8 mouse cellular contexts compared by ENCODE assay signal in the genomic region with DNA sequence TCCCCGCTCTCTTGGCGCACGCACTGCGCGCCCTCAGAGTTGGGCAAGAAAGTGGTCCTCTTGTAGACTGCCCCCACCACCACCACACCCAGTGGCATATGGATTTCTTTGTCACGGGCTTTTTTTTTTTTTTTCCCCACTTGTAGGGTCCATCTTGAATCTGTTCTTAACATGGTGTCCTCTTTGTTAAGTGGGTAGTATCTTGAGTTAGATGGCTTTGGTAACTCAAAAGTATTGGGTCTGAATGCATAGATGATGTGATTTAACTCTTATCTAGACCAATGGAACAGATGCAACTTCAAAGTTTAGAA. TPM values are rescaled to one million over a fixed set of nuclear protein-coding genes. Genes with fewer than 3 reads are reported as not detected.
A peak's percentile ranks its signal among the peaks of the same experiment; 100 is the strongest.
DNase-seq lines count a peak whose midpoint lies in the region; ATAC-seq and TF ChIP-seq lines count a peak whose summit lies in the region.

No protein-coding gene starts in this region.

- H3K9me3 ChIP-seq in intestine, embryonic 16.5 days (ENCODE audit: control insufficient read depth, low read length): peaks cover 5% of the 10 kb centered on the region; the same call in 1 of the 2 replicates
- H3K9me3 ChIP-seq in neural tube, embryonic 15.5 days (replicated peaks): no peaks in the 10 kb centered on the region

- no peak for ATAC-seq in intestine, embryonic 16.5 days
- ATAC-seq in neural tube, embryonic 15.5 days (ENCODE audit: low FRiP score): no peak
- ATAC-seq in frontal cortex, adult (ENCODE audit: low TSS enrichment): no peak

- H3K9ac ChIP-seq in liver, adult 2 months (ENCODE audit: low read depth, low read length): peak overlapping the region; percentile 69
- peak overlapping the region; percentile 87 for H3K9ac ChIP-seq in intestine, embryonic 16.5 days (ENCODE audit: low read depth, low read length)
- H3K9ac ChIP-seq in neural tube, embryonic 15.5 days (replicated peaks): peak overlapping the region; percentile 63

- no peak for TF ChIP-seq CTCF in liver, adult 2 months (IDR thresholded peaks at IDR 0.05; ENCODE audit: low read depth, low read length)

- no peak overlapping the region for H3K27ac ChIP-seq in liver, adult 2 months (replicated peaks; ENCODE audit: insufficient read depth, low read depth, low read length)
- H3K27ac ChIP-seq in intestine, embryonic 16.5 days (ENCODE audit: low read length): peak overlapping the region; percentile 92; the same call in 1 of the 2 replicates
- peak overlapping the region; percentile 97 for H3K27ac ChIP-seq in neural tube, embryonic 15.5 days (replicated peaks)

- H3K4me2 ChIP-seq in intestine, embryonic 16.5 days (ENCODE audit: low read depth, low read length): peak overlapping the region; percentile 54
- peak overlapping the region; percentile 78 for H3K4me2 ChIP-seq in neural tube, embryonic 15.5 days

- WGBS in liver, adult 2 months: 2% methylated on average over 6 of the region's 6 CpGs
- WGBS in intestine, embryonic 16.5 days: 4% methylated on average over 6 of the region's 6 CpGs
- 2% methylated on average over 6 of the region's 6 CpGs for WGBS in neural tube, embryonic 15.5 days

- H3K79me2 ChIP-seq in liver, adult 2 months (ENCODE audit: control insufficient read depth, insufficient read depth, low read length): no peaks in the 10 kb centered on the region

- peak overlapping the region; percentile 83 for H3K4me3 ChIP-seq in liver, adult 2 months (ENCODE audit: insufficient read depth, low read depth, low read length)
- peak overlapping the region; percentile 82 for H3K4me3 ChIP-seq in intestine, embryonic 16.5 days (ENCODE audit: low read length)
- peak overlapping the region; percentile 84 for H3K4me3 ChIP-seq in neural tube, embryonic 15.5 days (replicated peaks)

- no peaks in the 10 kb centered on the region for H3K36me3 ChIP-seq in liver, adult 2 months (ENCODE audit: control insufficient read depth, insufficient read depth, low read length)
- H3K36me3 ChIP-seq in intestine, embryonic 16.5 days (ENCODE audit: control insufficient read depth, insufficient read depth, low read length): no peaks in the 10 kb centered on the region
- 0 out of 2 replicates have a peak, but pooled peaks cover 3% of the 10 kb centered on the region for H3K36me3 ChIP-seq in neural tube, embryonic 15.5 days

- no peaks in the 10 kb centered on the region for H3K27me3 ChIP-seq in liver, adult 2 months (ENCODE audit: control insufficient read depth, insufficient read depth, low read length)
- peaks cover 2% of the 10 kb centered on the region; the same call in 1 of the 2 replicates for H3K27me3 ChIP-seq in intestine, embryonic 16.5 days (replicated peaks; ENCODE audit: control insufficient read depth, insufficient read depth, low read length)
- H3K27me3 ChIP-seq in neural tube, embryonic 15.5 days (replicated peaks): peaks cover 19% of the 10 kb centered on the region

- peaks cover 3% of the 10 kb centered on the region; the same call in 1 of the 2 replicates for H3K4me1 ChIP-seq in liver, adult 2 months (ENCODE audit: control insufficient read depth, insufficient read depth, low read length)
- H3K4me1 ChIP-seq in intestine, embryonic 16.5 days (ENCODE audit: control insufficient read depth, insufficient read depth, low read length): no peaks in the 10 kb centered on the region
- H3K4me1 ChIP-seq in neural tube, embryonic 15.5 days: peaks cover 12% of the 10 kb centered on the region; the same call in 1 of the 2 replicates

- DNase-seq in liver, adult 2 months (ENCODE audit: extremely low read depth, low read depth, low spot score): no peak
- DNase-seq in liver: no peak
- DNase-seq in c-Kit-positive CD71-positive TER-119-negative erythroid progenitor cells, embryonic 14.5 days (ENCODE audit: low read depth): peak; percentile 8
- no peak for DNase-seq in spleen, postnatal 4 days (ENCODE audit: low spot score in 2 of 2)
- no peak for DNase-seq in thymus, postnatal 0 days (ENCODE audit: low spot score)

- no peak for TF ChIP-seq POLR2A in liver, adult 2 months (IDR thresholded peaks at IDR 0.05; ENCODE audit: extremely low read depth, insufficient read depth, low read length)

RNA-seq across cellular contexts. Expression of gene Zfp518a, which starts 0.8 kb away (rescaled TPM):
- total RNA-seq in liver, adult 2 months (2014; rRNA removed): 6.7 and 7.0 TPM in 2 replicates
- polyA plus RNA-seq in liver, adult 2 months (2012; rRNA removed): 0.22 and 0.51 TPM in 2 replicates
- 10.7 and 14.0 TPM in 2 replicates for polyA plus RNA-seq in intestine, embryonic 16.5 days (2015; fragmentation: Nextera tagmentation; extraction: Ambion mirVana)
- 3.8 and 4.7 TPM in 2 replicates for polyA plus RNA-seq in neural tube, embryonic 15.5 days (2015; fragmentation: Nextera tagmentation; extraction: Ambion mirVana)
- polyA plus RNA-seq in thymus, postnatal 0 days (2015; fragmentation: Nextera tagmentation; extraction: Ambion mirVana): 10.7 and 12.8 TPM in 2 replicates
